Mouse (Mus musculus) splenic B cell, adult 2 months (primary cell): ENCODE data around the gene Egflam.
A peak's percentile ranks its signal among the peaks of the same experiment; 100 is the strongest.

ENCODE experiments used
- DNase-seq: peaks from one replicate; pipeline ENCODE4 v3.0.0-alpha.2; 2011; ENCODE audit warnings: low read depth, low spot score
- H3K27me3 ChIP-seq: 2 replicates; pipeline ENCODE4 v1.6.1; 2012; ENCODE audit warnings: mild to moderate bottlenecking, low read length, moderate library complexity, mixed read lengths; ENCODE audit not compliant: control insufficient read depth, poor library complexity, insufficient read depth, severe bottlenecking
- H3K36me3 ChIP-seq: 2 replicates; pipeline ENCODE4 v1.6.1; 2012; ENCODE audit warnings: mild to moderate bottlenecking, low read length, moderate library complexity, mixed read lengths; ENCODE audit not compliant: control insufficient read depth, poor library complexity, insufficient read depth, severe bottlenecking

The Egflam gene

DNA sequence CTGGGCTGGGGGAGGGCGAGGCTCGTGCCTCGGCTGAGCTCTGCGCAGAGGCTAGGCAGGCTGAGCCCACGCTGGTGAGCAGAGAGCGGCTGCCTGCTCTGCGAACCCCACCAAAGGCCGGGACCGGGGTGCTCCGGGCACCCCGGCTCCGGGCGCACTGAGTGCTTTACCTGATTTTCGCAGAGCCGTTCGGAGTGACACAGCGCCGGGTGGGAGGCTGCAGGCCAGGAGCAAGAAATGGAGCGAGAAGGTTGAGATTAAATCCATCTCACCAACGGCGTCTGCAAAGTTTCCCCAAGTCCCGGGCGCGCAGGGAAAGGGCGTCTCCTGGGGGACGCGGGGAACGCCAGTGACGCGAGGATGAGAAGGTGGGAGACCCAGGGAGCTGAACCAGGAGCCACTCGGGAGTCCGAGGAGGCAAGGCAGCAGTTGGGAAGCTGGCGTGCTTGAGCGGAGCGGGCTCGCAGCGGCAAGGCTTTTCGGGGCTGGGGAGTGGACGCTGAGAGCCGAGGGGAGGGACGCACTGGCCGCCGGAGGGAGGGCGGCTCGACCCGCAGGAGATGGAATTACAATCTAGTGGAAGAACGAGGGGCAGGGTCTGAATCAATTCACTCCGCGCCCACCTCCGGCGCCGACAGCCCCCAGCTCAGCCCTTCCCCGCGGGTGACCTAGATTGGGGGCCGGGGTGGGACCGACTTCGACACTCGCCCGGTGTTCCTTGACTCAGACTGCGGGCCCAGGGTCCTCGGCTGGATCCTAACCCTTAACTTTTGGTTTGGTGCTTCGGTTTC is at the start of gene Egflam:
Gene Egflam, minus strand, starts transcription at position 578 of the 791 bp plus-strand sequence.
- Histone ChIP-seq H3K36me3 (no peaks in the 10 kb centered on the region), H3K27me3 (no peaks in the 10 kb centered on the region)
- no peak for DNase-seq

DNA sequence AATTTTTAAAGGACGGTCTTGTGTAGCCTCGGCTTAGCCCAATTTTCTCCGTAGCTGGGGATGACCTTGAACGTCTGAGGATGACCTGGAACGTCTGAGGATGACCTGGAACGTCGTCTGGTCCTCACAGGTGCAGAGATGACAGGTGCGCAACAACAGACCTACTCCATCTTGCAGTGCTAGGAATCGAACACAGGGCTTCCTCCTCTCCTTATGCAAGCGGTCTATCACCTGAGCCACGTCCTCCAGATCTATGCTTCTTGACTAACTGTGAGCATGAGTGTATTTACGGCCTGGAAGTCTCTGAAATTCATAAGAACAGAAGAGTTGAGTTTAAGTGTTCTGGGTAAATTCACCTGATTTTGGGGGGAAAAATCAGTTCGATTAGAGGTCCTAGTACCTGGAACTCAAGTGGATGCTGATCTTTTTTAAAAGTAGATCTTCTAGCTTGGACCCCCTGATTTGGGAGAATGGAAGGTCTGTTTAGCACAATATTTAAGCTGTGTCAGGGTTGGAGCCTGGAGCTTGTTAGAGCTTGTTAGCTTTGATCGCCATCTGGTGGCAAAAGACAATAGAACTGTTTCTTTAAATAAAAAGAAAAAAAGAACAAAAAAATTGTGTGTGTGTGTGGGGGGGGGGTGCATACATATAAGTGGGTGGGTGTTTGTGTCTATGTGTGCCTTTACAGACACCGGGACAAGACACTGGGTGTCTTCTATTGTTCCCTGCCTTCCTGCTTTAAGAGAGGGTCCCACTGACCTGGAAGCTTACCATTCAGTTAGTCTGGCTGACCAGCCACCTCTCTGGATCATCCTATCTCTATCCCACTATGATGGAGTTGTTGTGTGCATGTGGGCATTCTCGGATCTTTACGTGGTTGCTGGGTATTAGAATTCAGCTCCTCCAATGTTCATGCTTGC is 45.5 kb upstream of the Egflam start:
- H3K27me3 ChIP-seq: no peaks in the 10 kb centered on the region
- DNase-seq: peak; percentile 2
- H3K36me3 ChIP-seq: no peaks in the 10 kb centered on the region

DNA sequence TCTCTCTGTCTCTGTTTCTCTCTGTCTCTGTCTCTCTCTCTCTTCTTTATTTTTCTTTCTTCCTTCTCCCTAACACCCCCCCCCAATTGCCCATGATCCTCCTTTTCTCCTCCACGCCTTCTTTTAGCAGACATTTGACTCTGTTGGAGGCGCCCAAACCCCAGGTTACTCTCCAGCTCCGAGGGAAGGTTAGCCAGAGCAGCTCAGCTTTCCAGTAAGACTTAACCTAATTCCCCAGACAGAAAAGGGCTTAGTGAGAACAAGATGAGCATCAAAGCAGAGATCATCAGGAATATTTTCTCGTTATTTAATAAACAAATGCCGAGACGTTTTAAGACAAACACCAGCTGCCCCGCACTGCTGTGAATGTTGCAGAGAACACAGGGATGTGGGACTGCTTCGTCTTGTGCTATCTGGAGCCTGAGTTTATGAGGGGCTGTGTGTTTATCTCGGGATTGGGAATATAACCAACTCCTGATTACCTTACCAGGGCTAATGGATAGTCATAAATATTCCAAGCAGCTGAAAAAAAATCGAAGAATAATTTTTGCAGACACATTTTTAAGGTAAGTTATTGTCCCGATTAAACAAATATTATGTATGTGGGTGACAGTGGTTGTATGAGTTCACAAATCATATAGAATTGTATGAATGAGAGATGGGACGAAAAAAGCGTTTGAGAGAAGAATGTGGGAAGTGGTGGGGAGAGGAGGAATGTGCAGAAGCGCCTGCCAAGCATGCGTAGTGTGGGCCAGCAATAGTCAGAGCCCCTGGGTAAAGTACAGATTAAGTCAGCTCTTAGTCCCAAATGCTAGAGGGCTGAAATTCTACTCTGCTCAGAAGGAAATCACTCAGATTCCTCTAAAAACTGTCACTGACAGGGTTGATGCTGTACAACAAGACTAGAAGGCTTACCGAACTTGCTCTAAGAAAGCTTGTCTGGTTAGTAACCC is 44.2 kb upstream of the Egflam start:
- no peak for DNase-seq
- H3K36me3 ChIP-seq: no peaks in the 10 kb centered on the region
- H3K27me3 ChIP-seq: no peaks in the 10 kb centered on the region

DNA sequence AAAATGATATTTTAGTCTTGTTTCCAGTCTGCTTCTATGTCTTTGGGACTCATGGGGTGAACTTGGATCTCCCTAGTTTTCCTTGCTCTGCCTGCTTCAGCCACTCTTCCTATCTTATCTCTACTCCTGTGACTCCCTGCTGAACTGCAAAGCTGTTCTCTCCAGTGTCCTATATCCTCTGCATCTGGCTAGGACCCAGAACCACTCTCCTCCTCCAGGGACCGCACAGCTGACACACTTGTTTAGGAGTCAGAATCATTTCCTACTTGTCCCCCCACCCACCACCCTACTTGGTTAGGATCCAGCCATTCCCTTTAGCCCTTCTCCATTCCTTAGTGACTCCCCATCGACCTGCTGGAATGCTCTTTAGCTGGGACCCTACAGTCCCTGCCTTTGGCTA is 26.1 kb upstream of the Egflam start:
- Histone ChIP-seq H3K36me3 (no peaks in the 10 kb centered on the region), H3K27me3 (no peaks in the 10 kb centered on the region)
- no peak for DNase-seq

DNA sequence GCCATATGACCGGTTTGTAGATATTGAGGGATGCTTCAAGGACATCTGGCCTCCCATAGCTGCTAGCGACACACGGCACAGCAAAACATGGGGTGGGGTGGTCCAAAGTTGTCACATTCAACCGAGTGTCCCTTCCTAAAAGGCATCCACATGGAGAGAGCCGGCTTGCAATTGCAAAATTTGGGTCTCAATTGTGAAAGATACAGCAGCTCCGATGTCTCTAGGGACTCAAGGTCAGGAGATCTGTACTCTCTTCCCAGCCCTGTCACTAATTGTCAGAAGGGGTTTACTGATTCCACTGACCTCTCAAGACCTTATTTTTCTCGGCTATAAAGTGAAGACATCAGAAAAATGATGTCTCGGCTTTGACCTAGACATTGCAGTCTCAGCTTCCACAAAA is 6.3 kb upstream of the Egflam start:
- no peak for DNase-seq
- H3K36me3 ChIP-seq: no peaks in the 10 kb centered on the region
- H3K27me3 ChIP-seq: no peaks in the 10 kb centered on the region

DNA sequence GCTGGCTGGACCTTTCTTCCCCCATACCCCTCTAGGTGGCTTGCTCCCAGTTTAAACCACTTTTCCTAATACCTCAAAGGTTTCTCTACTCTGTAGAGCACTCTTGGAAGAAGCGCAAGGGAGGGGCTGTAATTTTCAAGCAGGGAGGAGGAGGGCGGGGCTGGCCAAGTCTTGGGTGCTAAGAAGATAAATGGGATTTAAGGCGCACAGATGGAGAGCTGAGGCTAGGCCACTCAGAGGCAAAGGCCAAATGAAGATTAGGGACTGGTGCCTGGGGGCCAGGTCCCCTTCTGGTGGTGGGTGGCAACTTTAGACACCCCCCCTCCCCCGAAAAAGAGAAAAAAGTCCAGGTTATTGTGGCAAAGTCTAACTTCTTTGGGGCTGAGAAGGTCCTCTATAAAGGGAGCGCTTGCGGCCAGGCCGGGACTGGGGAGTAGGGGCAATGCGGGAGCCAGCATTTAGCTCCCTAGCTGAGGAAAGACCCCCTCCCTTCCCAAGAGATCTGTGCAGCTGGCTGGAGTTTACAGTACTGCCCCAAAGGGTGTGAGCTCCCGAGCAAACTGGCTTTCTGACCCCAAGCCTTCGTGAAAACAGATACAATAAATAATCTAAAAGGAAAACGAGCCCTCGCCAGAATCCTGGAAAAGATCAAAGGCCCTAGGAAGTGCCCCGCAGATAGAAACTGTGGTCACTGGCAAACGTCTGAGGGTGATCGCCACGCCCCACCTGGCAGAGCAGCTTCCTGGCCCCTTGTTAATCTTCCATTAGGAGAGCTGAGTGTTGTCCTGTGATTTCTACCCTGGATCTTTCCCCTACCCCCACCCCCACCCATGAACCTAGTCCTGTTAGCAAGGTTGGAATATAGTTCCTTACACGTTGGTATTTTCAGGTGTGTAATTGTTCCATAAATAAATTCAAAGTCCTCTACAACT is 680 bp upstream of the Egflam start:
- no peaks in the 10 kb centered on the region for H3K27me3 ChIP-seq
- H3K36me3 ChIP-seq: no peaks in the 10 kb centered on the region
- no peak for DNase-seq

DNA sequence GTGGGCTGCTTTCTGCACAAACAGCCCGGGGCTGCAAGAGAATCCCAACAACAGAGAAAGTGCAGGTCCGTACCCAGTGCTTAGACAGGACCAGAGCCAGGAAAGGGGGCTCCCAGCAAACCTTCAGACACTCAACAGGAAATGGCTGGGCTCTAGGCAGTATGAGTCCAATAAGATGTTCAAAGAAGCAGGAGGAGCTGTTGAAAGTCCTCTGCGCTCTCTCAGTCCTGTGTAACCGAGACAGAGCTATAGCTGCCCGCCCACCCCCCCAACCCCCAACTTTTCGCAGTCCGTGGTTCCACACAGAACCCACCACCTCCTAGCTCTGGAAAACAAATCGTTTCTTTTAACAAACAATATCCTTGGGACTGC is 763 bp downstream of the Egflam start:
- no peaks in the 10 kb centered on the region for H3K27me3 ChIP-seq
- H3K36me3 ChIP-seq: no peaks in the 10 kb centered on the region
- no peak for DNase-seq

DNA sequence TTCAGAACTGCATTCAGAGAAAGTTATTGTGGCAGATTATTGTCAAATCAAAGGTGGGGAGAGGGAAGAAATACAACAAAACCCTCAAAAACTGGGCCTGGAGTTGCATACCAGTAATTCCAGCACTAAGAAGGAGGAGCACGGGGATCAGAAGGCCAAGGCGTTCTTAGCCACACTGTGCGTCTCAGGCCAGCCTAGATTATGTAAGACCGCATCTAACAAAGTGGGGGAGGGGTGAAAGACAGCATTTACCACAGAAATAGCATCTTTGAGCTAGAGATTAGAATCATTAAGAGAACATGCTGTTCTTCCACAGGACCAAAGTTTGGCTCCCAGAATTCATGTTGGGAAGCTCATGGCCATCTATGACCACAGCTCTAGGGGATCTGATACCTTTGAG is 14.8 kb downstream of the Egflam start:
- DNase-seq: no peak
- Histone ChIP-seq H3K36me3 (no peaks in the 10 kb centered on the region), H3K27me3 (no peaks in the 10 kb centered on the region)

DNA sequence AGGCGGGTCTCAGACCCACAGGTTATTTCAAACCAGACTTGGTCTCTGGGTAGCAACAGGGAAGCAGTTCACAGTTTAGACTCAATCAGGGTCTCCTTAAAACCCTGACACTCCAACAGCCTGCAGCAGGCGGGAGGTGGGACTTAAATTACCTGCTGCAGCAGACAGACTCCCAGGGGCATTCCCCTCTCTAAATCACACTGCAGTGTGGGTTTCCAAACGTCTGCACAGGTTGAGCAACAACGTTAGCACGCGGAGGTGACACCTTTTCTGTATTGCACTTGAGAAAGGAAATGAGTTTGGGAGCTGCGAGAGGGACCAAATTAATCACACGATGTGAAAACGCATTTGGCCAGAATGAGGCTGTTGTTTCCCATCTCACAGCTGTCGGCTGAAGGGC is 15.7 kb downstream of the Egflam start:
- H3K27me3 ChIP-seq: no peaks in the 10 kb centered on the region
- DNase-seq: no peak

DNA sequence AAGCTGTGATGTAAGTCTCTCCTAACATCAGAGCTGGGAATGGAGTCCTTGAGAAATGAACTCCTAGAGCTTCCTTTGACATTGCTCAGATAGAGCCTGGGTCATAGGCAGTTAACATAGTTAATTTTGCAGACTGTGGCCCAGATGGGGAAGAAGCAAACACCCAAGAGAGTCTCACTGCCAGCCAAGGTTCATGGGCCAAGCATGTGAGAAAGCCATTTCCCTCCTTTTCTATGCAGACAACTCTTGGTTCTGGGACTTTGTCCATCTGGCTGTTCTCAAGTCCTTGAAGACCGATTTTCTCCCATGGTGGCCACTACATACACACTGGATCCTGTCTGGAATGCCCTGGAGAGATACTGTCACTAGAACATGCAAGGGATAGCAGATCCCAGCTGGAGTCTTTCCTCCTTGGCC is 45.6 kb downstream of the Egflam start:
- Histone ChIP-seq H3K36me3 (no peaks in the 10 kb centered on the region), H3K27me3 (no peaks in the 10 kb centered on the region)
- no peak for DNase-seq

More for the DNA sequence above, 15.7 kb downstream of the Egflam start:
- H3K36me3 ChIP-seq: no peaks in the 10 kb centered on the region

DNA sequence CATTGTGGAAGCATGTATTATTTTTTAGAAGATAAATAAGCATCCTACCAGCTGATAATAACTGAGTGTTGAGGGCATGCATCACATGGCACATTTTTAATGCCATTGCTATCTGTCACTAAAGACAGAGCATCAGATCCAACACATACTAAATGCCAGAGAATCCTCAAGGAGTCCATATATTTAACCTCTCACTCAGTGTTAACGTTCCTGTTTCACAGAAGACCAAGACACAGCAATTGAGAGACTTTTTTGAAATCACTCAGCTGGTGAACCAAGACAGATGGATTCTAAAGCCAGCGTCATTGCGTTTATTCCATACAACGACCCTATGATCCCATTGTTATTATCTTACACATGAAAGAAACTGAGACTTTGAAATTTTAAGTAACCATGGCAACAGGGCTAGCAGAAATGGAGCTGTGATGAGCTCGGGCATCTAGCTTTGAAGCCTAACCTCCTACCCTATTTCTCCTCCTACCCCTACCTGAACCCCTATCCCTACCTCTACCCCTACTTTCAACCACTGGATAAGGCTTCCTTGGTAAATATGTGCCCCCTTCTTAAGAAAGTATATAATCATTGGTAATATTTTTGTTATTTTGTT is 57.4 kb downstream of the Egflam start:
- H3K36me3 ChIP-seq: no peaks in the 10 kb centered on the region
- DNase-seq: no peak
- H3K27me3 ChIP-seq: no peaks in the 10 kb centered on the region

DNA sequence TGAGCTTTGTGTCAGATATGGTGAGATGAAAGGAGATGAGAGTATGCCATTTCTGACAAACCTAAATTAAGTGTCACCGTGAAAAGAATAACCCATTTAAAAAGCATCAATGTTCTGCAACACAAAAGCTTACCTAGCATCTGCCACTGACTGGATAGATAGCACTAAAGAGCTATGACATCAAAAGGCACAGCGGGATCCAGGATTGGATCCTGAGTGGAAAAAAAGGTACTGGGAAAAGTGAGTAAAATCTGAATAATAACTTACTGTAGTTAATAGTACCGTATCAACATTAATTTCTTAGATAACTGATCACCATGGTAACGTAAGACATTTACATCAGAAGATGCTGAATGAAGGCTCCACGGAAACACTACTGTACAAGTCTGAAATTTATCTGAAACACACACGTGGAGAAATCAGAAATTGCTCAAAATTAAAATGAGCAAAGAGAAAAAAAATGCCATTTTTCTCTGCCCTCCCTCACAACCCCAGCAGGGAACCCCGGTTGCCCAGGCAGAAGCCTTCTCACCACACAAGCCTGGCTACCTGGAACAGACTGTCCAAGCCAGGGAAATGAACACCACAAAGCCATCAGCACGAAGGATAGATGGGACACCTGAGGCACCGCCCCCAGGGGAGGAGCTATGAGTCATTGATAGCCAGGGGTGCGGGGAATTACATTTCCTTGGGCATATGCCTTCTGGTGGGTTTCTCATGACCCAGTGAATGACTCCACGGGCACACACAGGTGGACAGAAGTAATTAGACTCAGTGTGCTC is 63.5 kb downstream of the Egflam start:
- Histone ChIP-seq H3K36me3 (no peaks in the 10 kb centered on the region), H3K27me3 (no peaks in the 10 kb centered on the region)
- no peak for DNase-seq

DNA sequence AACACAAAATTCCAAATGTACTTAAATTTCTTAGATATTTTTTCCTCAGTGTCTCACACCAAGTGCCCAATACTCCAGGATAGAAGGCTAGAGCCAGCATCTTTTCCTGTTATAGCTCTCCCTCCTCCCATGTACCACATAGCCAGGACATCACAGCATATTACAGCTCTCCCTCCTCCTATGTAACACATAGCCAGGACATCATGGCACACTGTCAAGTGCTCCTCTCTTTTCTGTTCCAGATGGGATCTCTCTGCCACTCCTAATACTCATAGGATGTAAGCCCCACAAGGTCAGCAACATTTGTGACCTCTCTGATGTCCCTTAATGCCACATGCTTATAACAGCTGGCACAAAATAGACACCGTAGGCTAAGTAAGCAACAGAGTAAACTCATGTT is 65.3 kb downstream of the Egflam start:
- H3K36me3 ChIP-seq: no peaks in the 10 kb centered on the region
- no peaks in the 10 kb centered on the region for H3K27me3 ChIP-seq
- DNase-seq: no peak
